Mouse (Mus musculus): ENCODE results near the gene Timm8a2.

The Timm8a2 gene

DNA sequence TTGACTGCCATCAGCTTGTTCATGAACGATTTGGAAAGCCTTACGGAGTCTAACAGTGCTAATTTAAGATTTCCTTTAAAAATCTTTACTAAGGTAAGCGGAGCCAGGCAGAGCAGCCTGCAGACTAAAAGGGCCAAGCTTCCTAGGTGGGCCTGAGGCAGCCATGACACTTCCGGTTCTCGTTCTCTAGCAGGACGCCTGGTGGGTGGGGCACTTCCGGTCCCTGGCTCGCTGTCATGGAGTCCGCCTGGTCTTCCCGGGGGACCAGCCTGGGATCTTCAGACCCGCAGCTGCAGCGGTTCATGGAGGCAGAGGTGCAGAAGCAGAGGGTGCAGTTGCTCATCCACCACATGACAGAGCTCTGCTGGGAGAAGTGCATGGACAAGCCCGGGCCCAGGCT, at the start of gene Timm8a2:
Gene Timm8a2, plus strand, starts transcription at position 224 of the 400 bp plus-strand sequence.
- in situ Hi-C loops (cut with MboI, MseI) = no loop called here

DNA sequence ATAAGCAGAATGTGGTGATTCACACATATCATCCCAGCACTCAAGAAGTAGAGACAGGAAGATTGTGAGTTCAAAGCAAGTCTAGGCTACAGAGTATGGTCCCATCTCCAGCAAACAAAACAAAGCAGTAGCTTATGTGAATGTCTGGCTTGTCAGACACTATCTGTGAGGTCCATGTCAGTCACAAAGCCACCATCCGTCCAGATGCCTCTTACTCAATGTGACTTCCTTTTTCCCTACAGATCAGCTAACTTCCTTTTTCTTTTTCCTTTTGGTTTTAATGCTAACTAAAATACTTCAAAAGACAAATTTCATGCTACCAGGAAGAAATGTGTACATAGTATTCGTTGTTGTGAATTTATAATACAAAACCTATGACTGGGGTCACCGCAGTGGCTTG, 49.0 kb upstream of the Timm8a2 start:
- in situ Hi-C loops (cut with MboI, MseI) = loop anchor here (25.0 kb wide), 1 partner anchor 873 kb away; no protein-coding TSS in a partner anchor

DNA sequence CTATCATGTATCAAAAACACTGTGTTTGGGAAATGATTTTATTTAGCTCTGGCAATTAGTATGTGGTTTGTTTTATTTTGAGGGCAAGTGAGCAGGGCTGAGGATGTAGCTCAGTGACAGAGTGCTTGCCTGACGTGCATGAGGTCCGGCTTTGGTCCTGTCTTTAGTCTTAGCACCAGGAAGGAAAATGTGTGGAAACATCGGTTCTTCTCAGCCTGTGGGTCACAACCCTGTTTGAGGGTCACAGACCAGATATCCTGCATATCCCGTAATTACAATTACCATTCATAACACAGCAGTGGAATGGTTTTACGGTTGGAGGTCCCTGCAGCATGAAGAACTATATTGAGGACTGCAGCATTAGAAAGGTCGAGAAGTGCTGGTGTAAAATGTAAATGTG, 48.4 kb upstream of the Timm8a2 start:
- in situ Hi-C loops (cut with MboI, MseI) = loop anchor here (25.0 kb wide), 1 partner anchor 874 kb away; no protein-coding TSS in a partner anchor

DNA sequence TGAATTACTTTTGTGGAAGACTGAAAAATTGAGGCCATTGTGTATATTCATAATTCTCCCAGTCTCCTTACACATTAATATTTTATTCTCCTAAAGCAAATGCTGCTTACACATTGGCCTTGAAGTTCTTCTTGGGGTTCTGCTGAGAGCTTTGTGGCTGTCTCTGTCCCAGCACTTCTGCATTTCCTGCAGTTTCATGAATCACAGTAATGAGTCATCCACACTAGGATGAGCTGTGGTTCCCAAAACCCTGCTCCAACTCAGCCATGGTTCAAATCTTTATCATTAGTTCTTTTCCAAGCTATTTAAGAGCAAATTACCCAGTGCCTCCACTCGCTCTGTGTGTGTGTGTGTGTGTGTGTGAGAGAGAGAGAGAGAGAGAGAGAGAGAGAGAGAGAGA, 47.2 kb upstream of the Timm8a2 start:
- in situ Hi-C loops (cut with MboI, MseI) = loop anchor here (25.0 kb wide), 1 partner anchor 875 kb away; no protein-coding TSS in a partner anchor

DNA sequence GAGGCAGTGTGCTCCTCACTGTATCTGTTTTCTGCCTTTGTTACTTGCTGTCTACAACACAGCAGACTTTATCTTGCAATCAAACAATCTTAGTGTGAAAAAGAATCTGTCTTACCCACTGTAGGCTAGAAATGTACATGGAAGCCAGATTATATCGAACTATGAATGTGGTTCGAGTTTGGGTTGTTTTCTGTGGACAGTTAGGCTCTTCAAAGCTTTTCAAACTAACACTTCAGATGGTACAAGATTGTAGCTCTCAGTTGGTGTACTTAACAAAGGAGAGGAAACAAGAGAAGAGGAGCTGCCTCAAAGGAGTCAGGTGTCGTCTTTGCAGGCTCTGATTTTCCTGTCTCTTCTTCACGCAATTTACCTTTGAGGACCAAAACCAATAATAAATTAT, 46.8 kb upstream of the Timm8a2 start:
- in situ Hi-C loops (cut with MboI, MseI) = loop anchor here (25.0 kb wide), 1 partner anchor 875 kb away; no protein-coding TSS in a partner anchor

DNA sequence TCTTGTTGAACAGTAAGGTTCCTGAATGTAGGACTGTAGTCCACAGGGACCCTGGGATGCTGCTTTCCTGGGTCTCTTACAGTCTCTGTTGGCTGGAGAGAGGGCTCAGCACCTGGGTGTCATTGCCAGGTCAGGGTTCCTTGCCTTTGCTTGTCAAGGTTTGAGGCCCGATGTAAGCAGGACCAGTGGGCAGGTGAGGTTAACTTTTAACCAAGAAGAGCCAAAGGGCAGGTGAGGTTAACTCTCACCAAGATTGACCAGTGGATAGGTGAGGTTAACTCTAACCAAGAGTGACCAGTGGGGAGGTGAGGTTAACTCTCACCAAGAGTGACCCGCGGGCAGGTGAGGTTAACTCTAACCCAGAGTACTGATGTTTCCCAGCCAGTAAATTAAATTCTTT, 45.1 kb upstream of the Timm8a2 start:
- in situ Hi-C loops (cut with MboI, MseI) = loop anchor here (25.0 kb wide), 1 partner anchor 877 kb away; no protein-coding TSS in a partner anchor

DNA sequence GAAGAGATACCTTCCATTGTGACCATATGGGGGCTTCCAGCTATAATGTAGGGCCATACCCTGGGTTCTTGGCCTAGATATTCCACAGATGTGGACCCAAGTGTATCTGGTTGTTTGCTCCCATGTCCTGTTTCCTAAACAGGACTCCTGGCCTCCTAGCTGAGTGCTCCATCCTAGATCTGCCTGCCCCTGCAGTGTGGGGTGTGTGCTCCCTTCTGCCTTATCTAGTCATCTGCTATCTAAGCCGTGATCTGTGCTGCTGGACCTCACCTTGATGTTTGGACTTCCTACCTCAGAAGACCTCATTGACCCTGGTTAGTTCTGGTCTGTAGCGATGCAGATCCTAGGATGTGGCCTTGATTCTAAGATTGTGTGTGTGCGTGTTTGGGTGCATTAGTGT, 44.6 kb upstream of the Timm8a2 start:
- in situ Hi-C loops (cut with MboI, MseI) = loop anchor here (25.0 kb wide), 1 partner anchor 878 kb away; no protein-coding TSS in a partner anchor

DNA sequence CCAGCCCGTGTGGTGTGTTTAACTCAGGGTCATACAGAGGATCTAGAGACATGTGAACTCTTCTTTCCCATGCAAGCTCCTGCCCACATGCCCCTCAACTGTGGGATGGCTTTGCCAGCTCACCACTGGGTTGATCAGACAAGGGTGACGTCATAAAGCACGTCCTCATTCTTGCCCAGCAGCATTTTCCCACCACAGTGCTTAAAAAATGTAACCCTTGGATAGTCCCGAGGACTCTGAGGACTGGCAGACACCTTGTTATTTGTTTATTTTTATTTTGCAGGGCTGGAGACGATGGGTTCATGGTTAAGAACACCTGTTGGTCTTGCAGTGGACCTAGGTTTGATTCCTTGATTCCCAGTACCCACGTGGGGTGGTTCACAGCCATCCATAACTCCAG, 43.6 kb upstream of the Timm8a2 start:
- in situ Hi-C loops (cut with MboI, MseI) = loop anchor here (25.0 kb wide), 1 partner anchor 879 kb away; no protein-coding TSS in a partner anchor

DNA sequence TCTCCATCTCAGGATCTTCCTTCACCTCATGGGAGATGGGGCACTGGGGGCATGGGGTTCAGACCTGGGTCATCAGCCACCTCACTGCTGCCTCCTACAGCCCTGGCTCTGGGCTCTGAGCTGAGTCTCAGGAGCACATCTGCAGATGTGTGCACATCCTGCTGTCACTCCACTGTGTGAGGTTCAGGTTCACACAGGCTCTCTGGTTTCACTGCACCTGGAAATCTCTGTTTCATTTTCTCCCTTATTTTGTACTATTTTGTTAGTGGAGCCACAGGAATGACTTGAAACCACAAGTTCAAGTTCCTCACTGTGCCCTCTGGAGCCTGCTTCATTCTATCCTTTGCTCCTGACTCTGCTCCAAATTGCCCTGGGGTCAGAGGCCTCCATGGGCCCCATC, 42.6 kb upstream of the Timm8a2 start:
- in situ Hi-C loops (cut with MboI, MseI) = loop anchor here (25.0 kb wide), 1 partner anchor 880 kb away; no protein-coding TSS in a partner anchor

DNA sequence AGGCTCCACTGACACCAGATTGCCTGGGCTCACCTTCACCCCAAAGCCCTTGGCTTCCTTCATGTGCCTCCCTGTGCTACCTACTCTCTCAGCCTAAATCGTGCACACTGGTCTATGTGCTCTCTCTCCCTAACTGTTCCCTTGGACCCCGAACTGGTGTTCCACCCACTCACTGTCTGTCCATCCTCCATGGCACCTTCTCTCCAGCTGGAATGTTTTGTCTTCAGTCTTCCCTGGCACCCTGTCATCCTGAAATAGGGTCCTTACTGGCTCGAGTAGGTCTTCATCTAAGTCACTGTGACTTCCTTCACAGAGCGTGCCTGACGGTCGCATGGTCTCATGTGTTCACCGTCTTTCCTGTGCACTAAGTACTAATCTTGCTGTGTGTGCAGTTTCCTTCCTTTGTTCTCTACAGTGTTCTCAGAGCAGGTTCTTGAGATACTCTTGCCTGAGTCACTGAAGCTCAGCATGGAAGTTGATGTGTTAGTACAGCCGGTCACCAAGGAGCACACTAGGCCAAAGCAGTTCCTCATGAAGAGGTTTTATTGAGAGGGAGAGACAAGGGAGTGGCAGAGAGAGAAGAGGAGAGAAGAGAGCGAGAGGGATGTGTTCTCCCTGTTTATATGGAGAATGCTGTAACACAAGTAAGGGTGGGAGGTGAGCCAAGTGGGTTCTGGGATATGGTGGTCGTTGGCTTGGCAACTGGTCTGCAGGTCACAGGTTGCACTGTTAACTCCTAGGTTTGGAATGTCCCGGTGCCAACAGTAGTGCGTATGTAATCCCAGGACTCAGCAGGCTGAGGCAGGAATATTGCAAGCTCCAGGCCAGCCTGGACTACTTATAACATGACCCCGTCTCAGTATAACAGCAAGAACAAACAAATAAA, 41.8 kb upstream of the Timm8a2 start:
- in situ Hi-C loops (cut with MboI, MseI) = loop anchor here (25.0 kb wide), 1 partner anchor 880 kb away; no protein-coding TSS in a partner anchor

DNA sequence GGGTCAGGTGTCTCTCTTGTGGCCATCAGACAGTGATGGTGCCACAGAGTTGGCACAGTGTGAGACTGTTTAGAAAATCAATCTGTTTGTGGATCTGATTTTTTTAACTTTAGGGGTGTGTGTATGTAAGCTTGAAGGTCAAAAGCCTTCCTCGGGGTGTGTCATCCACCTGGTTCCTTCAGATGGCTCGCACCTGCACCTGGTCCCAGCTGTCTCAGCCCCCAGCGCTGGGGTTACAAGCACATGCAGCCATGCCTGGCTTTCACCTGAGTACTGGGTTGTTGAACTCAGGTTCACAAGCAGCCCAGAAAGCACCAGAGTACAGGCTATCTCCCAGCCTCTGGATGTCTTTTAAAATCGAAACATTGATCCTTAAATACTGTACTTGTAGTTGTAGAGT, 40.9 kb upstream of the Timm8a2 start:
- in situ Hi-C loops (cut with MboI, MseI) = loop anchor here (25.0 kb wide), 1 partner anchor 881 kb away; no protein-coding TSS in a partner anchor

DNA sequence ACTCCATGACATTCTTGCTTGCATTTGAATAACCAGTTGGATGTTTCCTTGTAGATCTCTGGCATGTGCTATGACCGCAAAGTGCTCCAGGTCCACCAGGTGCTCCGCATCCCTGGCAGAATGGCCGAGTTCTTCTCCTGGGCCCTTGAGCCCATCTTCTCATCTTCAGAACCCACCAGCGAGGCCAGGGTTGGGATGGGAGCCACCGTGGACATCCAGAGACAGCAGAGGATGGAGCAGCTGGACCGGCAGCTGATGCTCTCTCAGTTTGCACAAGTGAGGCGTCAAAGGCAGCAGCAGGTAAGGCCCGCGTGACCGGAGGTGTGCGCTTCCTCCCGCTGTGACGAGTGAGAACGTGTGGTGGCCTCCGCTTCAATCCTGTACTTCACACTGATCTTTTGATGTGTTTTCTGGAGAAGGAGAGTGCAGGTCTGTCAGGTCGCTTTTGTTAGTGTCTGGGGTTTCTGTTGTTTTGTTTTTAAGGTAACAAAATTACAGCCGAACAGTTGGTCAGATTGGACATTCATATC, 40.2 kb upstream of the Timm8a2 start:
- in situ Hi-C loops (cut with MboI, MseI) = loop anchor here (25.0 kb wide), 1 partner anchor 882 kb away; no protein-coding TSS in a partner anchor

DNA sequence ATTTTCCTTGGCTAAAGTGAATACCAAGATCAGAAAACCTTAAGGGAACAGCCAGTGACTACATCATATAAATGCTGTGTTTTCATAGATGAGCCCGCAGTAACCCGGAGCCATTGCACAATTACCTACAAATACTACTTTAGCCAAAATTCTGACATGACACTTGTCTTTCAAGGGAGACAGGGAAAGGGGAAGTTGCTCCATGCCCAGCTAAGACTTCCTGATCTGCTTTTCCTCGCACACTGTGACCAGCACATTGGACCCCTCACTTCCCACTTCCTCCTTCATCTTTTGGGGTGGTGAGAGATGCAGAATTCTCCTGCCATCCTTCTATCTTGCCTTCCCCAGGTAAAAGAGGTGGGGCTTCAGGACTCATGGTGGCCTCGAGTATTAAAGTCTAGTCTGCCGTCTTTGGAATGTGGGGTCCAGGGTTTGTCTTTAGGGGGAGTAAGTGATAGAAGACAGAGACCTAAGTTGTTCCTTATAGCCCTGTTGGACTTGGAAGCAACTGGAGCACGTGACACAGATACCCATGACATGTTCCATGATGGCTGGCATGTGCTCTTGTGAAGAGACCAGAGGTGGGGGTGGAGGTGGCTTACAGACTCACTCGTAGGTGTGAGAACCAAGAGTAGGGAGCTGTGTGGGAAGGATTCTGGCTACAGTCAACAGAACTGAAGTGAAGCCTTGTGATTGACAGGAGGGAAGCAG, 39.5 kb upstream of the Timm8a2 start:
- in situ Hi-C loops (cut with MboI, MseI) = loop anchor here (25.0 kb wide), 1 partner anchor 883 kb away; no protein-coding TSS in a partner anchor

DNA sequence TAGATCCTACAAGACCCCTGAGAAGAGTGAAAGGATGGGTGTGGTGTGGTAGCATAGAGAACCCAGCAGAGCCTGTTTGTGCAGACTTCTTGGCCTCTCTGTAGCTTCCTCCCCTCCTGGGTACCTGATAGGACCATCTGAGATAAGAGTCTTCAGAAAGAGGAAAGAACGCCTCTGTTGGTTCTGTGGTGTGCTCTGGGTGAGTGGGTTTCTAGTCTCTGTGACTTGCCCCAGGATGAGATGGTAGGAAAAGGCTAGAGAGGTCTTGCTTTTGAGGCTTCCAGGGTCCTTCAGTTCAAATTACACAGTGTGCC, 39.0 kb upstream of the Timm8a2 start:
- in situ Hi-C loops (cut with MboI, MseI) = loop anchor here (25.0 kb wide), 1 partner anchor 883 kb away; no protein-coding TSS in a partner anchor

DNA sequence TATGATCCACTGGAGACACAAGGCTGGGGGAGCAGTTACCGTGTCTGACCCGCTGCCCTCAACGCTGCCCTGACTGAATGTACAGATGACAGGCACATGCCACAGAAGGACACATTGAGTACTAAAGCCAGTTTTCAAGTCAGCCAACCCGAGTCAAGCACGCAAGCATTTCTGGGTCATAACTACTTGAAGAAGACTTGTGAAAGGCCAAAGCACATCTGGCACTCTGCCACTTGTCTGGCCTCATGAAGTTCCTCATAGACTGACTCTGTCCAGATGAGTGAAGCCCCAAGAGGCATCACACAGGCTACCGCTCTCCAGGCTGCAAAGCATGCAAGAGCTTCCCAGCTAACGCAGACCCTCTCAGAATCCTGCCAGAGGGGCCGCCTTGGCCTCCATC, 37.7 kb upstream of the Timm8a2 start:
- in situ Hi-C loops (cut with MboI, MseI) = loop anchor here (25.0 kb wide), 1 partner anchor 884 kb away; no protein-coding TSS in a partner anchor

DNA sequence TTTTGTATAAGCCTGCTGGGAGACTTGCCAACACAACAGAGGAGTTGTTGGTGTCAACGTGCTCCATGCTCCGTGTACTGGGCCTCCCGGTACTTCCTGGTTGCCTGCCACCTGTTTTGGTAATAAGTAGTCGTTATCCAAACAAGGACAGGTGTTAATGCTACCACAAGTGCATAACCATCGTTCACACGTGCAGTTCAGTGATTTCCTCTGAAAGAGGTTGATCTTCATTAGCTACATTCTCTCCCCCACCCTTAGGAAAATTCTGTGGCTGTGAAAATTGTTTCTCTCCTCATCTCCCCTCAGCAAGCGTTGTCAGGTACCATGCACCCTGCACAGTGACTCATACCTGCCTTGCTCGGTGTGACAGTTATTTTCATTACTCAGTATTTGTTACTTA, 35.0 kb upstream of the Timm8a2 start:
- in situ Hi-C loops (cut with MboI, MseI) = loop anchor here (25.0 kb wide), 1 partner anchor 887 kb away; no protein-coding TSS in a partner anchor

DNA sequence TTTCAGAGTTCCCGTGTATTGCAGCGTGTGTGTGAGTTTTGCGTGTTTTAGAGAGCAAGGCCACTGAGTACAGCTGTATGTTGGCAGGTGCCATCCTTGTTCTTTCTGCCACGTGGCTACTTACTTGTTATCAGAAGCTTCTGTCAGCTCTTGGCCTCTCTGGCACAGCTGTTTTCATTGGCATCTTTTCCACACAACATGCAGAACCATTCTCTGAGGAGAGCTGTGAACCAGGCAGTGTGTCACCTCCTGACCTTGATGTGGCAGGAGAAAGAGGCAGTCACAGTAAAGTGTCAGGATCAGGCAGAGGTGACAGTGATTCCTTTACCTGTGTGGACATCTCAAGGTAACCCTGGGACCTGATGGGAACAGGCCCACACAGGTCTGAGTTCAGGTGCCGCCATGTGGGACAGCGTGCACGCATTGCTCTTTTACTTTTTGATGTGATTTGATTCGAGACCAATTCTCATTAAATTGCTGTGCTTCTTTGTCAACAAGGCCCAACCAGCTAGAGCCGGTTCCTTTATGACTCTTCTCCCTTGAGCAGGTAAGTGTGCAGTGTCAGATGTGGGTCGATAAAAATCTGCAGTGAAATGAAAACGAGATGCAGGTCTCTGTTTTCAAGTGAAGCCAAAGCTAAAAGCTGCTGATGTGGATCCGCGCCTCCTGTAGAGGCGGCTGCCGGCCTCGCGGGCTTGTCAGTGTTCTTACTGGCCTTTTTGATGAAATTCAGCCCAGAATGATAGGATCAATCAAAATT, 33.9 kb upstream of the Timm8a2 start:
- in situ Hi-C loops (cut with MboI, MseI) = loop anchor here (5.0 kb wide), 1 partner anchor 68 kb away; no protein-coding TSS in a partner anchor

DNA sequence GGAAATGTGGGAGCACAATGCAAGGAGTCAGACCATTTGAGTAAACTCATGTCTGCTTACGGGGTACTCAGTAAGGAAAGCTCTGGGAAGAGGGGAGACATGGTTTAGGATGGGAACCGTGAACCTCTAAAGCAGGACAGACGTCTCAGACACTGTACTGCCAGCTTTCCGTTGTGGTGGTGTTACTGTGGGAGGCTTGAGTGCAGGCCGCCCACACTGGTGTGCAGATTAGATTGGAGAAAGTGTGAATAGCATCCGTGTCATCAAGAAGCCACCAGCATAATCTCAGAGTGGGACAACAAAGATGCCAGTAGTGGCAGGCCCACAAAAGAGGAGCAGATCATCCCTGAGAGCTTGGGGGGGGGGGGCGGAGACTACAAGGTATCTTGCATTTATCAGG, 32.2 kb upstream of the Timm8a2 start:
- in situ Hi-C loops (cut with MboI, MseI) = loop anchor here (5.0 kb wide), 1 partner anchor 70 kb away; no protein-coding TSS in a partner anchor

DNA sequence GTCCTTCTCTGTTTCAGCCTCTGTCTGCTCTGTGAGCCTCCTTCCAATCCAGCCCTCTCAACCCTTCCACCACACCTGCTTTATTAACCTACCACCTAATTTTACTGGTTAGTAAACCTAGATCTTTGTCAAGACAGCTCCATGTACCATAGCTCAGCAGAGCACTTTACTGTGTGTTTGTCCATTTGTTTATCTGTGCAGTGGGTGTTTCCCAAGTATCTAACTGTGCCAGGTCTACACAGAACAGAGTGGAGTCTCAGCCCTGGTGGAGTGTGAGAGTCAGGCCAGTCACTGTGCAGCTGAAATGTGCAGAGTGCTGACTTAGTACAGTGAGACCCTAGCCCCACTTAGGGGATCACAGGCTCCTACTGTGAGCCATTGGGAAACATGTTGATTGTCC, 30.7 kb upstream of the Timm8a2 start:
- in situ Hi-C loops (cut with MboI, MseI) = loop anchor here (5.0 kb wide), 1 partner anchor 72 kb away; no protein-coding TSS in a partner anchor

DNA sequence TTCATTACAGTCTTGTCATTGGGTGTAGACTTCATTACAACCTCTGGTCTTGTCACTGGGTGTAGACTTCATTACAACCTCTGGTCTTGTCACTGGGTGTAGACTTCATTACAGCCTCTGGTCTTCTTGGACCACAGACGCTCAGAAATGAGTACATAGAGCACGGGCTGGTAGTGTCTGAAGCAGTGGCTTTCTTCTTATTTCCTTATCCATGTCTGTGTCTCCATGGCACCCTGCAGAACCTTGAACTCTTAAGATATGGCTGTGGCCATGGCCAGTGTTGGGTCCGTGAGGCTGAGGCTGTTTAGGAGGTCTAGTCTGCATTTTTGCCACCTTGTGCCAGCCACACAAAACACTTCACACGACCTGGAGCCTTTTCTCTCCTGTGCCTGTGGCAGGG, 26.2 kb upstream of the Timm8a2 start:
- in situ Hi-C loops (cut with MboI, MseI) = no loop called here

DNA sequence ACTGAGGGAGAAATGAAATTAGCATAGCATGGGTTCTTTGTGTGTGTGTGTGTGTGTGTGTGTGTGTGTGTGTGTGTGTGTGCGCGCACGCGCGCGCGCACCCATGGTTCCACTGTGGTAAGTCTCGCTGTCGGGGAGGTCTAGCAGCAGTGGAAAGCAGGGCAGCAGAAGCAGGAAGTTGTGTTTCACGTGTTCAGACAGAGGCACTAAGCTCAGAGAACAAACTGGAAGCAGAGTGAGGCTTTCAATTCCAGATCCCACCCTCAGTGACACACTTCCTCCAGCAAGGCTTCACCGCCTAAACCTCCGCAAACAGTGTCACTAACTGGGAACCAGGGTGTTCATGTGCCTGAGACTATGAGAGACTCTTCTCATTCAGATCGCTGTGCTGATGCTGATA, 25.0 kb upstream of the Timm8a2 start:
- in situ Hi-C loops (cut with MboI, MseI) = no loop called here
